Mouse (Mus musculus) midbrain, embryonic 14.5 days (tissue): Measurements from ENCODE around the gene Crybg2. TPM values are rescaled to one million over a fixed set of nuclear protein-coding genes. Genes with fewer than 3 reads are reported as not detected.

Source experiments
- ATAC-seq: fragments of 200-750 bp; cut with Nextera tagmentation; 2 replicates; pipeline ENCODE4 v1.8.0; 2017; ENCODE audit warnings: moderate number of reproducible peaks, moderate library complexity; ENCODE audit not compliant: low FRiP score, low TSS enrichment
- DNase-seq: peaks from one replicate; pipeline ENCODE4 v3.0.0-alpha.2; 2015
- H3K27ac ChIP-seq: fragments of 300-500 bp; sonication (generic); replicated peaks from 2 replicates; pipeline ENCODE4 v1.5.1; 2014; ENCODE audit warnings: mild to moderate bottlenecking, low read depth, low read length, moderate library complexity
- H3K27me3 ChIP-seq: fragments of 300-500 bp; sonication (generic); 2 replicates; pipeline ENCODE4 v1.6.1; 2014; ENCODE audit warnings: low read length, control low read depth, mixed read lengths; ENCODE audit not compliant: control insufficient read depth, insufficient read depth
- H3K36me3 ChIP-seq: fragments of 300-500 bp; sonication (generic); 2 replicates; pipeline ENCODE4 v1.6.1; 2014; ENCODE audit warnings: low read length, control low read depth; ENCODE audit not compliant: control insufficient read depth, insufficient read depth
- H3K4me1 ChIP-seq: fragments of 300-500 bp; sonication (generic); 2 replicates; pipeline ENCODE4 v1.6.1; 2014; ENCODE audit warnings: mild to moderate bottlenecking, antibody characterized with exemption, low read length, control low read depth; ENCODE audit not compliant: control insufficient read depth, insufficient read depth
- H3K4me2 ChIP-seq: fragments of 300-500 bp; sonication (generic); 2 replicates; pipeline ENCODE4 v1.6.1; 2014; ENCODE audit warnings: mild to moderate bottlenecking, low read length, moderate library complexity
- H3K4me3 ChIP-seq: fragments of 300-500 bp; sonication (generic); replicated peaks from 2 replicates; pipeline ENCODE4 v1.5.1; 2014; ENCODE audit warnings: low read depth, low read length
- H3K9ac ChIP-seq: fragments of 300-500 bp; sonication (generic); replicated peaks from 2 replicates; pipeline ENCODE4 v1.6.1; 2014; ENCODE audit warnings: mild to moderate bottlenecking, low read length, moderate library complexity
- H3K9me3 ChIP-seq: fragments of 300-500 bp; sonication (generic); 2 replicates; pipeline ENCODE4 v1.6.1; 2016; ENCODE audit warnings: low read length, control low read depth, mixed read lengths; ENCODE audit not compliant: control insufficient read depth
- WGBS: fragments of 180-500 bp; shearing (Covaris S2); extraction: QIAGEN DNeasy Blood & Tissue Kit; methylation state at CpG from one replicate; pipeline ENCODE4 v1.1.7; 2014; 5-methylcytosine and 5-hydroxymethylcytosine counted together
- polyA plus RNA-seq: library from polyadenylated mRNA; unstranded; fragments of >200 nt; fragmentation: Nextera tagmentation; extraction: Ambion mirVana; gene quantifications from 2 replicates; pipeline ENCODE4 v1.2.1, GENCODE M21; 2014

The Crybg2 gene
- polyA plus RNA-seq, 1 experiment from 2014 or later: 1.8 TPM

DNA sequence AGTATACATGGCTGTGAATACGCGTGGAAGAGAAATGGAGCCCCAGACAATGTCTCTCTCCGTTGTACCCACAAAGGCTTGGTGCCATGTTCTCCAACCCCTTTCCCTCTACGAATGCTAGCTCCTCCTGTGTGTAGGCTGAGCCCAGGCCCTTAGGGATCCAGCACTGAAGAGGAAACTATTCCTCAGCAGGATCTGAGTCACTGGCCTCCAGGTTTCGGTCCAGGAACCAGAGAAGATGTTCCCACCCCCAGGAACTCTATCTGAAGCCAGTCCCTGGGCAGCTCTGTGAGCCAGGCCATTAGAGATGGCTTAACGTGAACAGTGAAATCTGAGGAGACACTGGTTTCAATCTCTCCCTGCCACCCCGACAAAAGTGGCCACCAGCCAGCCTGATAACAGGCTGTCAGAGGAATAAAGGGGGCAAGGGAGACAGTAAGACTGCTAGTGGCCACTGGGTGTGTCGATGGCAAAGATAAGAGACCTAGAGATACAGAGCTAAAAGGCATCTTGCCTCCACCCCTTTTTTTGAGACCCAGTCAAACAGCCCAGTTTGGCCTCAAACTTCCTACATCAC, 72.0 kb downstream of the Crybg2 start:
- Histone ChIP-seq H3K9ac (no peak overlapping the region), H3K27ac (no peak overlapping the region), H3K4me3 (no peak overlapping the region), H3K9me3 (no peaks in the 10 kb centered on the region), H3K4me1 (peaks cover 11% of the 10 kb centered on the region), H3K36me3 (peaks cover 7% of the 10 kb centered on the region), H3K27me3 (no peaks in the 10 kb centered on the region), H3K4me2 (no peak overlapping the region)
- DNase-seq (no peak), ATAC-seq (no peak)
- 85% methylated on average over 8 of the region's 8 CpGs for WGBS

DNA sequence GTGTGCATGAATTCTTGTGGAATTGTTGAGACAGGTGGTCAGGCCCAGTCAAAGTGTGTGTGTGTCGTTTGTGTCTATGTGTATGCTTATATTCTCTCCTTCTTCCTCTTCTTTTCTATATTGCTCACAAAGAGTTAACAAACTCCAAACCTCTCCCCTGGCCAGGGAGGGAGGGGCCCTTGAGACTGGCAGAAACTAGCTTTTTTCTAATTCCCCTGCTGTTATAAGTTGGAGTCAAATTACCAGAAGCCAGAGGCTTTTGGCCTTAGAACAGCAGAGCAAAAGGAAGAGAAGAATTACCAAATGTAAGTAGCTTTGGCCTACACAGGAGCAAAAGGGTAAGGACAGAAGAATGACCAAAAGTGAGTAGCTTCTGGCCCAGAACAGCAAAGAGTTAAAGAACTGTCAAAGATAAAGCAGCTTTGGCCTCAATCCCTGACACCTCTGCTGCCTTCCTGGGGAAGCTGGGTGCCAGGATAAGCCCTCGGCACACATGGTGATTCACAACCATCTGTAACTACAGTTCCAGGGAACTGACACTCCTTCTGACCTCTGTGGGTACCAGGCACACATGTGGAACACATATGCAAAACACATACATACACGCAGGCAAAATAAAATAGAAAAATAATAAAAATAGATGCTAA, 75.8 kb downstream of the Crybg2 start:
- 87% methylated on average over 3 of the region's 3 CpGs for WGBS

DNA sequence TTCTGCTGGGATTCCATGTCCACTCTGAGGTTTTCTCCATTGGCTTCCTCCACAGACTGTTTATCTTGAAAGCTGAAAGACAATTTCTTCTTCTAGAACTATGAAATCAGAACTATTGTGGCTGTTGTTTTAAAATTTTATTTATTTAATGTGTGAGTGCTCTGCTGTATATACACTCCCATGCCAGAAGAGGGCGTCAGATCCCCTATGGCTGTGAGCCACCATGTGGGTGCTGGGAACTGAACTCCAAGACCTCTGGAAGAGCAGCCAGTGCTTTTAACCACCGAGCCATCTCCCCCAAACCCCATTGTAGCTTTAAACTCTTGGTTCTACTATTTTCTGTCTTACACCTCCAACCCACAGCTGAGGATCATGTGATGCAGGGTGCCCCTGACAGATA, 78.2 kb downstream of the Crybg2 start:
- H3K27me3 ChIP-seq: no peaks in the 10 kb centered on the region
- ATAC-seq (no peak), DNase-seq (no peak)
- H3K9ac ChIP-seq: no peak overlapping the region
- no peaks in the 10 kb centered on the region for H3K4me1 ChIP-seq
- WGBS: 85% methylated on average over 2 of the region's 2 CpGs
- no peak overlapping the region for H3K4me3 ChIP-seq
- no peak overlapping the region for H3K4me2 ChIP-seq
- H3K9me3 ChIP-seq: no peaks in the 10 kb centered on the region
- no peak overlapping the region for H3K27ac ChIP-seq
- peaks cover 6% of the 10 kb centered on the region; the same call in 1 of the 2 replicates for H3K36me3 ChIP-seq

More for the DNA sequence above, 75.8 kb downstream of the Crybg2 start:
- Histone ChIP-seq H3K9me3 (no peaks in the 10 kb centered on the region), H3K9ac (no peak overlapping the region), H3K4me2 (no peak overlapping the region), H3K27me3 (no peaks in the 10 kb centered on the region), H3K4me3 (no peak overlapping the region), H3K27ac (no peak overlapping the region), H3K36me3 (peaks cover 8% of the 10 kb centered on the region), H3K4me1 (no peaks in the 10 kb centered on the region)
- ATAC-seq (no peak), DNase-seq (no peak)

Other genes starting within 250 kb of the Crybg2 start
- gene Rps6ka1, start 173.0 kb upstream of the Crybg2 start, polyA plus RNA-seq: 18.8 and 22.0 TPM in 2 replicates
- gene Hmgn2, start 92.2 kb upstream of the Crybg2 start, polyA plus RNA-seq: 1,199 and 1,387 TPM in 2 replicates
- 46.6 and 48.2 TPM in 2 replicates for gene Dhdds, start 59.9 kb upstream of the Crybg2 start, polyA plus RNA-seq
- 0.13 and 0.31 TPM in 2 replicates for gene Lin28a, start 42.0 kb upstream of the Crybg2 start, polyA plus RNA-seq
- not detected in 2 replicates for gene Zfp683, start 7.0 kb upstream of the Crybg2 start, polyA plus RNA-seq
- gene Cd52, start 34.3 kb downstream of the Crybg2 start, polyA plus RNA-seq: 1.8 and 4.5 TPM in 2 replicates
- gene Ubxn11, start 41.8 kb downstream of the Crybg2 start, polyA plus RNA-seq: 11.7 and 13.6 TPM in 2 replicates
- 376 and 460 TPM in 2 replicates for gene Sh3bgrl3, start 68.0 kb downstream of the Crybg2 start, polyA plus RNA-seq
- gene Cep85, start 126.3 kb downstream of the Crybg2 start, polyA plus RNA-seq: 12.0 and 21.3 TPM in 2 replicates
- gene Gm7534, start 142.2 kb downstream of the Crybg2 start, polyA plus RNA-seq: not detected in 2 replicates
- not detected in 2 replicates for gene Catsper4, start 166.6 kb downstream of the Crybg2 start, polyA plus RNA-seq
- gene Cnksr1, start 177.6 kb downstream of the Crybg2 start, polyA plus RNA-seq: 0.20 TPM in 1 of 2 replicates, not detected in the other
- 0.30 and 0.43 TPM in 2 replicates for gene E130218I03Rik, start 182.8 kb downstream of the Crybg2 start, polyA plus RNA-seq
- gene Zfp593, start 184.8 kb downstream of the Crybg2 start, polyA plus RNA-seq: 13.1 and 14.2 TPM in 2 replicates
- gene Gm30191, start 186.1 kb downstream of the Crybg2 start, polyA plus RNA-seq: 0.49 TPM in 1 of 2 replicates, not detected in the other
- 11.1 and 17.6 TPM in 2 replicates for gene Grrp1, start 193.3 kb downstream of the Crybg2 start, polyA plus RNA-seq
- gene Pdik1l, start 227.1 kb downstream of the Crybg2 start, polyA plus RNA-seq: 41.0 and 48.6 TPM in 2 replicates